Mouse (Mus musculus) thymus, postnatal 0 days (tissue): Measurements from ENCODE around the gene Mpo. TPM values are rescaled to one million over a fixed set of nuclear protein-coding genes. Genes with fewer than 3 reads are reported as not detected.
A peak's percentile ranks its signal among the peaks of the same experiment; 100 is the strongest.

ENCODE experiments used
- DNase-seq: peaks from one replicate; pipeline ENCODE4 v3.0.0-alpha.2; 2015; ENCODE audit warnings: low spot score
- polyA plus RNA-seq: library from polyadenylated mRNA; unstranded; fragments of >200 nt; fragmentation: Nextera tagmentation; extraction: Ambion mirVana; gene quantifications from 2 replicates; pipeline ENCODE4 v1.2.1, GENCODE M21; 2015

The Mpo gene
- polyA plus RNA-seq, 1 experiment from 2014 or later: 5.0 TPM

DNA sequence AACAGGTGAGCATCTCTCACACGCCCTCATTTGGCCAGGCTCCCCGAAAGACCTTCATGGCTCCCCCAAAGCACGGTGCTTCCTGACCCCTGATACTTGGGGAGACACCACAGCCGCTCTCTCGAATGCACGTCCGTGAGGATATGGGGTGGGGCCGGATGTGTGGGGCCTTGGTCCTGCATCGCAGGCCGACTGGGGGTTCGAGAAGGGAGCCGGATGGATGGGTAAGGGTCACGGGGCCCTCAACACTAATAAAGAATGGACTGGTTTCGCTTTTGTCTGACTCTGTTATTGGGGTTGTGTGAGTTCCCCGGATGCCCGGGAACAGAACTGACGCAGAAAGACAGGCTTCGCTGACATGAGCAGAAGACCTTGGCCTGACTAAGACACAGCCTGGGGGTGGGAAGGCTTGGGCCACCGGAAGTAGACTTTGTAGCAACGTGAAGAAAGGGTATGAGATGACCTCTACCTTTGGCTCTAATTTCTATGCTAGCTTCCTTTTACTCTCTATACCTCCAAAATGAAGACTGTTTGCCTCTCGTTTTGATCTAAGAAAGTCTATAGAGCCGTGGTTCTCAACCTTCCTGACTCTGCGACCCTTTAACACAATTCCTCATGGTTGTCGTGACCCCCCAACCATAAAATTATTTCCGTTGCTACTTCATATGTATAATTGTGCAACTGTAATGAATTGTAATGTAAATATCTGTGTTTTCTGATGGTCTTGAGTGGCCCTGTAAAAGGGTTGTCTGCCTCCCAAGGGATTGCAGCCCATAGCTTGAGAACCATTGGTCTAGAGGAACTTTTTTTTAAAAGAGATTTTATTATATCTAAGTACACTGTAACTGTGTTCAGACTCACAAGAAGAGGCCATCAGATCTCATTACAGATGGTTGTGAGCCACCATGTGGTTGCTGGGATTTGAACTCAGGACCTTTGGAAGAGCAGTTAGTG lies 36.1 kb upstream of the Mpo start:
- peak; percentile 64 for DNase-seq

- peak; percentile 46 for DNase-seq
These were observed 35.0 kb upstream of the Mpo start for GRCm38 (mm10) chr11:87758161-87758911.

DNA sequence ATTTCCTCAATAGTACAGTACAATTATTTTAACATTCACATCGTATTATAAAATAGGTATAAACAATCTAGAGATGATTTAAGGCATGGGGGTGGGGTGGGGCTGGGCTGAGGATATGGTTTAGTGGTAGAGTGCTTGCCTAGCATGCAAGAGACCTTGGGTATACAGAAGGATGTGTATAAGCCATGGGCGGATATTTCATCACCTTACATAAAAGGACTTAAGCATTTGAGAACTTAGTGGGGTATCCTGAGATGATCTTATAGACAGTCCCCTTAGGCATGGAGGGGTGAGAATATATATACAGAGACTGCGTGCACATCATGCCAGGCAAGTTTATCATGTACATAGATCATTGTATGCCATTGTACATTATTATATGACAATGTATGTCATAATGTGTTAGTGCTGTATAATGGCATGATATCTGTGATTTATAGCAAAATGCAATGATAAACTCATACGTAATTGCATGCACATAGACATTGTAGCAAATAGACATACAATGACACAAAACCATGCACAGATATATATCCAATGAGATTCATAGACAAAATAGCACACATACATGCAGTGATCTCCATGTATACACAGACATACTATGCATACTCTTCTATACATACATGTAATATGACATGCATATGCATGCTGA lies 34.3 kb upstream of the Mpo start:
- peak; percentile 66 for DNase-seq

- peak; percentile 91 for DNase-seq
These were observed 33.8 kb upstream of the Mpo start for GRCm38 (mm10) chr11:87759609-87760005.

DNA sequence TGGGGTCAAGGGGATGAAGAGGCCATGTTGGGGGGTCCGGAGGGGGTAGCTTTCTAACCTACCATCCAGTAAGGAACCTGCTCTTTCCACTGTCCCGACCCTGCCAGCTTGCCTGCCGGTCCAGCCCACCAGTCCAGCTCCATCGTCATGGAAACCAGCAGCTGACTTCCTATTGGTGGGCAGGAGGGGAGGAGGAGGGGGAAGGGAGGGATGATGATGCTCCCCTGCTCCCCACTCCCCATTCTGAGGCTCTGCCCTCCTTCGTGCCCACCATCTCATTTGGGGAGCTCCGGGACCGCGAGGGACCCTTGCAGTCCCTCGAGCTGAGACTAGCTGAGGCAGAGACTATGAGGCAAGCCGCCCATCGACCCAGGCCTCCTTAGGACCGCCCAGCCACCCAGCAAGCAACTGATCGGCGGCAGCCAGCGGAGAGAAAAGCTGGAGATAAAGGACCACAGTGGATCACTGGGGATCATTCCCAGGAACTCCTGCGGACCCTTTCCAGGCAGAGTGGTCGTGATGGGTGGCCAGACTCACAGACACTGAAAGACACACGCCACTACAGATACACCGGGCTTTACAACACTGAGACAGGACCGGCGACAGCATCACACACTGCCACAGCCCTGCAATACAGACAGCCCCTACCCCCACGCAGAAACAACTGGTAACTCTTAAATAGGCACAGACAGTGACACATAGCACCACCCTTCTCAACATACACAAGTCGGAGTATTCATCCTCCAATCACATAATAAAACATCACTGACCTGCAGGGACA lies 32.9 kb upstream of the Mpo start, which contains the start of gene Tspoap1:
Tspoap1 (plus strand) TSS at position 241 of the 781 bp plus-strand sequence.
- peak; percentile 66 for DNase-seq

GRCm38 (mm10) chr11:87761181-87761721 lies 32.1 kb upstream of the Mpo start:
- peak; percentile 41 for DNase-seq

- DNase-seq: peak; percentile 23
These were observed 31.3 kb upstream of the Mpo start for GRCm38 (mm10) chr11:87761806-87762701.

GRCm38 (mm10) chr11:87762702-87763385 lies 30.5 kb upstream of the Mpo start:
- DNase-seq: no peak

DNA sequence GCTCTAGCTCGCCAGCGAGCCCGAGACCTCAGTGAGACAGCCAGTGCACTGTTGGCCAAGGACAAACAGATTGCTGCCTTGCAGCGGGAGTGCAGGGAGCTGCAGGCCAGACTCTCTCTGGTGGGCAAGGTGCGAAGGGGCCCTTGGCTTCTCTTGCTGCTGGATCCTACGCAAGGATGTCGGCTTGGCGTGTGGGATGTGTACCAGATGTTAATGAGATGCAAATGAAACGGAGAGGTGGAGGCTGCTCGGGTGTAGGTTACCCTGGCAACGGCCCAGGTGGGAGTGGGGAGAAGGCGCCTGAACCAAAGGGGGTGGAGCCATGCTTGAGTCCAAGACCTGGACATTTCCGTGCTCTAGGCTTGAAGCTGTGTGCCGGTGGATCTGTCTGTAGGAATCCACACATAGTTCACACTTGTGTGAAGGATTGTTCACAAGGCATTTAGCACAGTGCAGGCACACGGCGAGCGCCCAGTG lies 29.8 kb upstream of the Mpo start:
- peak; percentile 19 for DNase-seq

- DNase-seq: peak; percentile 16
These were observed 29.1 kb upstream of the Mpo start for GRCm38 (mm10) chr11:87763988-87764876.

DNA sequence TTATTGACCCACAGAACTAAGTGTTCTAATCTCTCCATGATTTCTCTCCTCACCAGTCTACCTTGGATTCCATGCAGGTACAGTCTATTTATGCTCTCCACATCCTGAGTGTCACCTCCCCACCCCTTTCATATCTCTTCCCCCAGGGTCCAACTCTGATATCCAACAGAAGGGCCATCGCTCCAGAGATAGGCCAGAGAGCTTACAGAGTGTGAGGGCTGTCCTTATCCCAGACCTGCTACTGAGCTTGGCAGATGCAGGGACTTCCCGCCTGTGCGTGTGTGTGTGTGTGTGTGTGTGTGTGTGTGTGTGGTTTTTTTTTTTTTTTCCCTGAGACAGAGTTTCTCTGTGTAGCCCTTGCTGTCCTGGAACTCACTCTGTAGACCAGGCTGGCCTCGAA lies 24.6 kb upstream of the Mpo start:
- no peak for DNase-seq

GRCm38 (mm10) chr11:87770989-87771388 lies 22.4 kb upstream of the Mpo start:
- DNase-seq: peak; percentile 79

GRCm38 (mm10) chr11:87772354-87772753 lies 21.0 kb upstream of the Mpo start:
- DNase-seq: no peak

DNA sequence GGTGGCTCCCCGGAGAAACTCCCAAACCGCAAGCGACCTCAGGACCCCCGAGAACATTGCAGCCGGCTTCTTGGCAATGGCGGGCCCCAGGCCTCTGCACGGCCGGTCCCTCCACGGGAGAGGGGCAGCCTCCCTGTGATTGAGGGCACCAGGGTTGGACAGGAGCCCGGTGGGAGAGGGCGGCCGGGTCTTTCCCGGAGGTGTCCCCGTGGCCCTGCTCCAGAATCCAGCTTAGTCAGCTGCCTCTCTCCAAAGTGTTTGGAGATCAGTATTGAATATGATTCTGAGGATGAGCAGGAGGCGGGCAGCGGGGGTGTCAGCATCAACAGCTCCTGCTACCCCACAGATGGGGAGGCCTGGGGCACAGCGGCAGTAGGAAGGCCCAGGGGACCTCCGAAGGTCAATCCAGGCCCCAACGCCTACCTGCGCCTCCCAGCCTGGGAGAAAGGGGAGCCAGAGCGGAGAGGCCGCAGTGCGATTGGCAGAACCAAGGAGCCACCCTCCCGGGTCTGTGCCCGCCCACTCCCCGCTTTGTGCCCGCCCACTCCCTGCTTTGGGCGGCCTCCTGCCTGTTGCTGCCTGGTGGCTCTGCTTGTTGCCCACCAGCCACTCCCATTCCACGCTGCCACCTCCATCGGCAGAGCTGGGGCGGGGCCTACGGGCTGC lies 15.1 kb upstream of the Mpo start:
- peak; percentile 16 for DNase-seq

DNA sequence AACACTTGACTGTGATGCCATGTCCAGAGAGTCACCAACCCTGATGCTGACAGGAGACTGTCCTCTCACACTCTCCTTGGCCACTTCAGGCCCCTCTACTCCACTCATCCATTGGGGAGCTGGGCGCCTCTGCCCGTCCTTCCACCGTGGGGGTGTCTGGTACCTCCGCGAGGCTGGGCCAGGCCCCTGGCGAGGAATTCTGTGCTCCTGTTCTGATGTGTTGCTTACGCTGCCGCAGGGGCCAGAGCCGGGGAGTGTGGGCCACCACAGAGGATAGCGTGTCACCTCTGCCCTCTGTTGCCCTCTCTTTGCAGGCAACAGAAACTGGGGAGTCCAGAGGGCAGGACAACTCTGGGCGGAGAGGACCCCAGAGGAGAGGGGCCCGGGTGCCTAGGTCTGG lies 14.5 kb upstream of the Mpo start:
- no peak for DNase-seq

GRCm38 (mm10) chr11:87779392-87779791 lies 14.0 kb upstream of the Mpo start:
- no peak for DNase-seq

DNA sequence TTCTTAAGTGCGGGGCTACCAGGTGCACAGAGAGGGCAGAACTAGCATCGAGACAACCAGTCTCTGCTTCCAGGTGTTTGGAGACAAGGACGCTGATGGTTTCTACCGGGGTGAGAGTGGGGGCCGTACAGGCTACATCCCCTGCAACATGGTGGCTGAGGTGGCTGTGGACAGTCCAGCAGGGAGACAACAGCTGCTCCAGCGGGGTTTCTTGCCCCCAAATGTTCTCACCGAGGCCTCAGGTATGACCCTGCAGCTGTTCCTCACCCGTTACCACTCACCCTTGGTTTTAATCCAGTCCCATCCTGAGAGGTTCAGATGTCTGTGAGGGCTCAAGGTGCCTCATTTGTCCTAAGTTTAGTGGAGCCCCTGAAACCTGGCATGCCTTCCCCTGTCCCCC lies 13.3 kb upstream of the Mpo start:
- no peak for DNase-seq
